Mouse (Mus musculus): ENCODE data around the gene Tpm1. TPM values are rescaled to one million over a fixed set of nuclear protein-coding genes. Genes with fewer than 3 reads are reported as not detected.

Gene Tpm1
- polyA plus RNA-seq, 1 experiment = 1,516 TPM

DNA sequence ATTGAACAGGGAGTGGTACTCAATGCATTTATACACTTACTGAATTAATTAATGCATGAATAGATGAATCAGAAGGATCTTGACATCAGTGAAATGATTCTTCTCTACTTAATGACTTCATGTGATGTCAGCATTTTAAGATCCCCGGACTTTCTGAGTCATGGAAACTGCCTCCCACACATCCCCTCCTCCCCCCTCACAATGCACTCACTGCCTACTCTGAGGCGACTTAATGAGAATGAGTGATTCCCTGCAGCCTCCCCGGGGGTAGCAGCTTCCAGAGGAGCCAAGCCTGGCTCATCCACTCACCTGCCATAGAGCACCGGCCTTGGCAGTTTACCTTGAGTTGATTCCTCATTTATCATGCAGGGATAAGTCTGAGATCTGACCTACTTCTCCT, 46.0 kb downstream of the Tpm1 start:
- no peak overlapping the region for H3K27ac ChIP-seq (ENCODE audit: insufficient read depth, low read length)
- no peaks in the 10 kb centered on the region for H3K27me3 ChIP-seq (ENCODE audit: control insufficient read depth, insufficient read depth, low read length, poor library complexity, severe bottlenecking)
- no peaks in the 10 kb centered on the region for H3K4me1 ChIP-seq (ENCODE audit: control insufficient read depth, insufficient read depth, low read length)
- TF ChIP-seq POLR2A (IDR thresholded peaks at IDR 0.05; ENCODE audit: insufficient read depth, low read length) (no peak), EP300 (IDR thresholded peaks at IDR 0.05; ENCODE audit: insufficient read depth, low read depth, low read length) (no peak), CTCF (IDR thresholded peaks at IDR 0.05; ENCODE audit: low read depth, low read length) (no peak)
- H3K36me3 ChIP-seq (ENCODE audit: control insufficient read depth, insufficient read depth, low read length, poor library complexity, severe bottlenecking) = no peaks in the 10 kb centered on the region
- H3K4me3 ChIP-seq (ENCODE audit: low read depth, low read length) = no peak overlapping the region
- no peak overlapping the region for H3K9ac ChIP-seq (ENCODE audit: low read depth, poor library complexity, severe bottlenecking)
- no peaks in the 10 kb centered on the region for H3K9me3 ChIP-seq (replicated peaks; ENCODE audit: control insufficient read depth, insufficient read depth, low read length, poor library complexity, severe bottlenecking)

DNA sequence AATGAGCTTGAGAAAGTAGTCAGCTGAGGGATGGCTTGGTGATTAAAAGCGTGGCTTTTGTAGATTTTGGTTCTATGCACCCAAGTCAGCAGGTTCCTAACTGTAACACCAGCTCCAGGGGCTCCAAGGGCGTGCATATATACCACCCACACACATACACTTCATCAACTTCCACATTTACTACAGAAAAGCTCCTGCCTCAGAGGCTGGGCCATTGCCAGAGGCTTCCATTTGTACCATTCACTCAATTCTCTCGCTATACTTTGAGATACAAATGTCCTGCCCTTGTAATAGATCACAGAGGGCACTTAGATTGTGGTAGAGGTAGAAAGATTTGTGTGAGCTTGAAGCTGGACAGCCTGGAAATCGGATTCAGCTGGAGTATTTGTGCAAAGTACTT, 47.7 kb downstream of the Tpm1 start:
- H3K27me3 ChIP-seq (ENCODE audit: control insufficient read depth, insufficient read depth, low read length, poor library complexity, severe bottlenecking) = no peaks in the 10 kb centered on the region
- no peak for TF ChIP-seq CTCF (IDR thresholded peaks at IDR 0.05; ENCODE audit: low read depth, low read length)
- TF ChIP-seq EP300 (IDR thresholded peaks at IDR 0.05; ENCODE audit: insufficient read depth, low read depth, low read length) = no peak
- TF ChIP-seq POLR2A (IDR thresholded peaks at IDR 0.05; ENCODE audit: insufficient read depth, low read length) = no peak
- no peaks in the 10 kb centered on the region for H3K9me3 ChIP-seq (replicated peaks; ENCODE audit: control insufficient read depth, insufficient read depth, low read length, poor library complexity, severe bottlenecking)
- no peak overlapping the region for H3K4me3 ChIP-seq (ENCODE audit: low read depth, low read length)
- H3K27ac ChIP-seq (ENCODE audit: insufficient read depth, low read length) = no peak overlapping the region
- H3K4me1 ChIP-seq (ENCODE audit: control insufficient read depth, insufficient read depth, low read length) = no peaks in the 10 kb centered on the region
- no peak overlapping the region for H3K9ac ChIP-seq (ENCODE audit: low read depth, poor library complexity, severe bottlenecking)
- H3K36me3 ChIP-seq (ENCODE audit: control insufficient read depth, insufficient read depth, low read length, poor library complexity, severe bottlenecking) = no peaks in the 10 kb centered on the region

DNA sequence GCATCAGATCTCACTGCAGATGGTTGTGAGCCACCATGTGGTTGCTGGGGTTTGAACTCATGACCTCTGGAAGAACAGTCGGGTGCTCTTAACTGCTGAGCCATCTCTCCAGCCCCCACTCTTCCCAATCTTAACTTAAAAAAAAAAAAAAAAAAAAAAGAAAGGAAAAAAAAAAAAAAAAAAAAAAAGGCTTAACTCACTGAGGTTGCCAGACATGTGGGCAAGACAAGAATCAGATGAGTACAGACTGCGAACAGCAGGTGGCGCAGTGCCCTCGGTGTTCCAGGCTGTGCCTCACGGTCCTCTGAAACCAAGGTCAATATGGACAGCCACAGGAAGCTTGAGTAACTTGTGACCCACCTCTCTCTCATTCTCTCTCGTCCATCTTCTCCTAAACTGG, 48.2 kb downstream of the Tpm1 start:
- Histone ChIP-seq H3K27ac (ENCODE audit: insufficient read depth, low read length) (no peak overlapping the region), H3K9ac (ENCODE audit: low read depth, poor library complexity, severe bottlenecking) (no peak overlapping the region), H3K36me3 (ENCODE audit: control insufficient read depth, insufficient read depth, low read length, poor library complexity, severe bottlenecking) (no peaks in the 10 kb centered on the region), H3K4me1 (ENCODE audit: control insufficient read depth, insufficient read depth, low read length) (no peaks in the 10 kb centered on the region), H3K9me3 (replicated peaks; ENCODE audit: control insufficient read depth, insufficient read depth, low read length, poor library complexity, severe bottlenecking) (no peaks in the 10 kb centered on the region), H3K27me3 (ENCODE audit: control insufficient read depth, insufficient read depth, low read length, poor library complexity, severe bottlenecking) (no peaks in the 10 kb centered on the region), H3K4me3 (ENCODE audit: low read depth, low read length) (no peak overlapping the region)
- TF ChIP-seq EP300 (IDR thresholded peaks at IDR 0.05; ENCODE audit: insufficient read depth, low read depth, low read length) (peak; percentile 69; the same call in 1 of the 2 replicates), POLR2A (IDR thresholded peaks at IDR 0.05; ENCODE audit: insufficient read depth, low read length) (no peak), CTCF (IDR thresholded peaks at IDR 0.05; ENCODE audit: low read depth, low read length) (peak; percentile 91)

DNA sequence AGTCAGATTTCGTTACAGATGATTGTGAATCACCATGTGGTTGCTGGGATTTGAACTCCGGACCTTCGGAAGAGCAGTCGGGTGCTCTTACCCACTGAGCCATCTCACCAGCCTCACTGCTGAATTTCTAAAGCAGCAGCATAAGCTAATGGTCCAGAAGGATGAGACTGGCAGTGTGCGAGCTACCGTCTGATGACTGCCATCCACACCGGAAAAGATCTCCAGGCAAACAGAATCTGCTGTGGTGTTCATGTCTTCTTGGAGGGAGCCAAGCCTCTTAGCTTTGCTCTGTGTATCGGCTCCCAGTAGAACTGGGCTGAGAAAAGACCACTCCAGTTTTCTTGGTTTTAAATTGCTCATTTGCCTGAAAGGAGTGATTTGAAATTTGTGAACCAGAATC, 49.5 kb downstream of the Tpm1 start:
- TF ChIP-seq EP300 (IDR thresholded peaks at IDR 0.05; ENCODE audit: insufficient read depth, low read depth, low read length) (no peak), POLR2A (IDR thresholded peaks at IDR 0.05; ENCODE audit: insufficient read depth, low read length) (no peak), CTCF (IDR thresholded peaks at IDR 0.05; ENCODE audit: low read depth, low read length) (no peak)
- H3K27ac ChIP-seq (ENCODE audit: insufficient read depth, low read length) = no peak overlapping the region

DNA sequence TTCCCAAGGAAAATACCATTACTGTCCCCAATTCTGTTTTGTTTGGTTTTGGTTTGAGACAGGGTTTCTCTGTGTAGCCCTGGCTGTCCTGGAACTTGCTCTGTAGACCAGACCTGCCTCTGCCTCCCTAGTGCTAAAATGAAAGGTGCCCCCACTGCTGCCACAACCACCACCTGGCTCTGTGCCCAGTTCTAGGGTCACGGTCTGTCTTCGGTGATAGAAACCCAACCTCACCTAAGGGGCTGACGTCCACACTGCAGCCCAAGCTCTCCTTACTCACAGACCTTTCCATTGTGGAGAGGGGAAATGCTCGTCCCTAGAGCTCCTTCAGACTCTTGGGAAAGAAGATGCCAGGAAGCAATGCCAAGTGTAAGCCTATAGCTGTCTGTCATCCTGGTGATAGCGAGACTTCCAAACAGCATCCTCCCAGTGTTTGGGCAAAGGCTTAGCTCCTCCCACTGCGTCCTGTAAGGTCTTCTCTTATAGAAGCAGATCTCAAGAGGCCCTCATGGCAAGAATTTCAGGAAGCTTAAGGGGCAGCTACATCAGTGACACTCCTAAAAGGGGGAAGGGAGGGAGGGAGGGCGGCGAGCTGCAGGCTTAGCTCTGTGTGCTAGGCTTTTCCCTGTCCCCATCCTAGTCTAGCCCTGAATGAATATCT, 57.3 kb downstream of the Tpm1 start:
- no peak for TF ChIP-seq CTCF (IDR thresholded peaks at IDR 0.05; ENCODE audit: low read depth, low read length)
- no peak overlapping the region for H3K27ac ChIP-seq (ENCODE audit: insufficient read depth, low read length)

More for the DNA sequence above, 49.5 kb downstream of the Tpm1 start:
- Histone ChIP-seq H3K36me3 (ENCODE audit: control insufficient read depth, insufficient read depth, low read length, poor library complexity, severe bottlenecking) (no peaks in the 10 kb centered on the region), H3K4me1 (ENCODE audit: control insufficient read depth, insufficient read depth, low read length) (no peaks in the 10 kb centered on the region), H3K9me3 (replicated peaks; ENCODE audit: control insufficient read depth, insufficient read depth, low read length, poor library complexity, severe bottlenecking) (no peaks in the 10 kb centered on the region), H3K27me3 (ENCODE audit: control insufficient read depth, insufficient read depth, low read length, poor library complexity, severe bottlenecking) (no peaks in the 10 kb centered on the region), H3K4me3 (ENCODE audit: low read depth, low read length) (no peak overlapping the region), H3K9ac (ENCODE audit: low read depth, poor library complexity, severe bottlenecking) (no peak overlapping the region)

DNA sequence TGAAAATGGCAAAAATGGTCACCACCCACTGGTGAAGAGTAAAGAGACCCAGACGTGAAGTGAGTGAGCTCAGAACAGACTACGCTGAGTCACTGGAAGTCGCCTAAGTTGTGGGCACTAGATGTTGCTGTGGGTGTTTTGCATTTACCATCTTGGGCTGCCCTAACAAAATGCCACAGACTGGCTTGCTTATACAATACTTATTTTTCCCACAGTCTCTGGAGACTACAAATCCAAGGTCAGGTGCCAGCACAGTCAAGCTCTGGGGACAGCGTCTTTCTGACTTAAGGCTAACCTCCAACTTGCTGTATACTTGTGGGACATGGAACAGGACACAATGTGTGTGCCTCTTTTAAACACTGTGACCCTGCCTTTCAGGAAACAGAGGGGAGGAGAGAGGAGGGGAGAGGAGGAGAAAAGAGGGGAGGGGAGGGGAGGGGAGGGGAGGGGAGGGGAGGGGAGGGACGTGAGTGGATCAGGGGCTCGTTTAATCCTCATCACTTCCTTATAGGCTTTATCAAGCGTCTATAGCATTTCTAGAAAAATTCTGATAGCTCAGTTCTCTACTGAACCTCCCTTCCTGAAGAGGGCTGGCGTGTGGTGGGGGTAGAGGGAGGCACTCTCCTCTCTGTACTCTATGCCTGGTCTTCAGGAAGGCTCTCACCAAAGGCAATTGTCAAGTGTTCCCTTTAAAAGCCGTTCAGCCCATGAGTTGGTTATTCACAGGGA, 58.0 kb downstream of the Tpm1 start:
- Histone ChIP-seq H3K9ac (ENCODE audit: low read depth, poor library complexity, severe bottlenecking) (no peak overlapping the region), H3K27ac (ENCODE audit: insufficient read depth, low read length) (no peak overlapping the region), H3K4me1 (ENCODE audit: control insufficient read depth, insufficient read depth, low read length) (no peaks in the 10 kb centered on the region), H3K4me3 (ENCODE audit: low read depth, low read length) (no peak overlapping the region), H3K9me3 (replicated peaks; ENCODE audit: control insufficient read depth, insufficient read depth, low read length, poor library complexity, severe bottlenecking) (no peaks in the 10 kb centered on the region), H3K36me3 (ENCODE audit: control insufficient read depth, insufficient read depth, low read length, poor library complexity, severe bottlenecking) (no peaks in the 10 kb centered on the region), H3K27me3 (ENCODE audit: control insufficient read depth, insufficient read depth, low read length, poor library complexity, severe bottlenecking) (no peaks in the 10 kb centered on the region)
- TF ChIP-seq CTCF (IDR thresholded peaks at IDR 0.05; ENCODE audit: low read depth, low read length) (no peak), POLR2A (IDR thresholded peaks at IDR 0.05; ENCODE audit: insufficient read depth, low read length) (no peak), EP300 (IDR thresholded peaks at IDR 0.05; ENCODE audit: insufficient read depth, low read depth, low read length) (no peak)

More for the DNA sequence above, 57.3 kb downstream of the Tpm1 start:
- Histone ChIP-seq H3K4me1 (ENCODE audit: control insufficient read depth, insufficient read depth, low read length) (no peaks in the 10 kb centered on the region), H3K36me3 (ENCODE audit: control insufficient read depth, insufficient read depth, low read length, poor library complexity, severe bottlenecking) (no peaks in the 10 kb centered on the region), H3K9ac (ENCODE audit: low read depth, poor library complexity, severe bottlenecking) (no peak overlapping the region), H3K27me3 (ENCODE audit: control insufficient read depth, insufficient read depth, low read length, poor library complexity, severe bottlenecking) (no peaks in the 10 kb centered on the region), H3K9me3 (replicated peaks; ENCODE audit: control insufficient read depth, insufficient read depth, low read length, poor library complexity, severe bottlenecking) (no peaks in the 10 kb centered on the region), H3K4me3 (ENCODE audit: low read depth, low read length) (no peak overlapping the region)

All from ES-Bruce4 (cell line).